Mouse (Mus musculus) thymus, postnatal 0 days (tissue): ENCODE results near the gene Myl6. TPM values are rescaled to one million over a fixed set of nuclear protein-coding genes. Genes with fewer than 3 reads are reported as not detected.

ENCODE experiments used
- DNase-seq: peaks from one replicate; pipeline ENCODE4 v3.0.0-alpha.2; 2015; ENCODE audit warnings: low spot score
- polyA plus RNA-seq: library from polyadenylated mRNA; unstranded; fragments of >200 nt; fragmentation: Nextera tagmentation; extraction: Ambion mirVana; gene quantifications from 2 replicates; pipeline ENCODE4 v1.2.1, GENCODE M21; 2015

Gene Myl6
- 963 and 1,020 TPM in 2 replicates for polyA plus RNA-seq

- peak; percentile 98 for DNase-seq
These were observed at the start of gene Myl6 for GRCm38 (mm10) chr10:128493695-128494666. Gene Myl6 (minus strand): TSS chr10:128494145.

GRCm38 (mm10) chr10:128543100-128543499 is 49.2 kb upstream of the Myl6 start:
- no peak for DNase-seq

- no peak for DNase-seq
These were observed 44.5 kb upstream of the Myl6 start for GRCm38 (mm10) chr10:128538340-128538870.

GRCm38 (mm10) chr10:128536266-128536940 is 42.5 kb upstream of the Myl6 start:
- DNase-seq = peak; percentile 96

GRCm38 (mm10) chr10:128535624-128536265 is 41.8 kb upstream of the Myl6 start:
- no peak for DNase-seq

GRCm38 (mm10) chr10:128535206-128535605 is 41.3 kb upstream of the Myl6 start:
- no peak for DNase-seq

- DNase-seq = no peak
These were observed 32.7 kb upstream of the Myl6 start for GRCm38 (mm10) chr10:128526366-128527356.

GRCm38 (mm10) chr10:128525671-128526308 is 31.8 kb upstream of the Myl6 start, which contains the start of gene Esyt1:
Gene Esyt1 (minus strand): TSS chr10:128525871.
- DNase-seq = peak; percentile 91

- peak; percentile 82 for DNase-seq
These were observed 31.1 kb upstream of the Myl6 start for GRCm38 (mm10) chr10:128524732-128525662.

DNA sequence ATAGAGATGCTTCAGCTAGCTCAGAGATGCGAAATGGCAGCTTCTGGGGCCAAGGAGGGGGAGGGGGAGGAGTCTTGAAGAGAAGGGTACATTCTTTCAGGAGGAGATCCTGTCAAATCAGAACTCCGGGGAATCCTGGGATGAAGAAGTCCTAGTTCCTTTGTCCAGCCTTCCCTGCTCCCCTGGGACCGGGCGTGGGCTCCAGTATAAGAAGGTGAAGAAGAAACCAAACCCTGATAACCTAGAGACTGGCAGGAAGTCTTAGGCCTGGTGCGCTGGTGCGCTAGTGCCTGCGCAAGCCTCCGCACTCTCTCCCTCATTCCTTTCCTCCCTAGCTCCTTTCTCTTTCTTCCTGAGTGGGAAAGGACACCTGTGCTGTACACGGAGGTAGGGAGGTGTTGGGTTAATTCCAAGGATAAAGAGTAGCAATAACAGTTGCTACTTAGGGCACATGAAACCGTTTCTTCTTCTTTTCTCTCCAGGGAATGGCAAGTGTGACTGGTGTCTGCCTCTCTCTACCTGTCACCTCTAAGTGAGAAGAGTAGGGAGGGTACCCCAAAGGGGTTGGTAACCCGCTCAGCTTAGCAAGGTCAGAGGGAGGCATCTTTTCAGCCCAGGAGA is 30.3 kb upstream of the Myl6 start:
- DNase-seq = peak; percentile 28

DNA sequence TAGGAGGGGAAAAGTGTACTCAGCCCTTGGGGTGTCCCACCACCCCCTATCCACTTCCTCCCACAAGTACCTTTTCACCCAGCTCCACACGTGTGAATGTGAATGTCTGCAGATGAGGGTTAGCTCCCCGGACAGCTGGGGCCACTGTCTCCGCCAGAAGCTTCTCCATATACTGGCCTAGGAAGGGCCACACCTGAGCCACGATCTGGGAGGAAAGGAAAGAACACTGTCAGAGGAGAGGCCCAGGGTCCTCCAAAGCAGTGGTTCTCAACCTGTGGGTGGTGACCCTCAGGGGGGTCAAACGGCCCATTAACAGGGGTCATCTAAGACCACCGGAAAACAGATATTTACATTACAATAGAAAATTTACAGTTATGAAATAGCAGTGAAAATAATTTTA is 28.4 kb upstream of the Myl6 start:
- DNase-seq = no peak

- no peak for DNase-seq
These were observed 26.6 kb upstream of the Myl6 start for GRCm38 (mm10) chr10:128520591-128520990.

GRCm38 (mm10) chr10:128518833-128519232 is 24.9 kb upstream of the Myl6 start:
- DNase-seq = no peak

DNA sequence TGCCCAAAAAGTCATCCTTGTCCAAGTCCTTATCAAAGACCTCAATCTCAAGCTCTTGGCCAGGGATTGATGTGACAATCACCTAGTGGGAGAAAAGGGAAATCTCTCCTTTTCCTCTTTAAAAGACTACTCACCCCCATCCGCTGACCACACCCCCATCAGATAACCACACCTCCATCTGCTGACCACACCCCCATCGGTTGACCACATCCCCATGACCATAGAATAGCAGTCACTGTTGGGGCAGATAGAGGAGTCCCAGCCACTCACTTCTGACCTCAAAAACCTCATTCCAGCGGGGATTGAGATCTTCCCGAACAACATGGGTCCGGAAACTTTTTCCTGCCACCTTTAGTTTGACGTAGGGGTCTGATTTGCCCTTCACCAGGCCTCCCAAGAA is 22.7 kb upstream of the Myl6 start:
- no peak for DNase-seq

DNA sequence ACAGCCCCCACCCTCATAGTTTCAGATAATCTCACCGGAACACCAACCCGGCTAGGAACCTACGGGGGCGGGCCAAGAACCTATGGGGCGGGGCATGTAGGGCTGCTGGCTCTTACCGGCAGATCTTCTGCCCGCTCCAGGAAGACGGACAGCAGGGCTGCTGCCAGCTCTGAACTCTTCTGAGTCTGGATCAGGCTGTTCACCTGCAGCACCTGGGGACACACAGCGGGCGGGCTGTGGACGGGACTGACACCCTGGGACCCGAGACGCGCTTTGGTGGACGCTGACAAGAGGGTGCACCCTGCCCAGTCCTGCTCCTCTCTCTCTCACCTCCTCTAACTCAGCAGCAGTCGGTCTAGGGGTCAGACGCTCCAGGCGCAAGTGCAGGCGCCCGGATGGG is 22.1 kb upstream of the Myl6 start:
- DNase-seq = no peak

GRCm38 (mm10) chr10:128515044-128515443 is 21.1 kb upstream of the Myl6 start:
- DNase-seq = no peak

GRCm38 (mm10) chr10:128511761-128512160 is 17.8 kb upstream of the Myl6 start:
- DNase-seq = no peak

DNA sequence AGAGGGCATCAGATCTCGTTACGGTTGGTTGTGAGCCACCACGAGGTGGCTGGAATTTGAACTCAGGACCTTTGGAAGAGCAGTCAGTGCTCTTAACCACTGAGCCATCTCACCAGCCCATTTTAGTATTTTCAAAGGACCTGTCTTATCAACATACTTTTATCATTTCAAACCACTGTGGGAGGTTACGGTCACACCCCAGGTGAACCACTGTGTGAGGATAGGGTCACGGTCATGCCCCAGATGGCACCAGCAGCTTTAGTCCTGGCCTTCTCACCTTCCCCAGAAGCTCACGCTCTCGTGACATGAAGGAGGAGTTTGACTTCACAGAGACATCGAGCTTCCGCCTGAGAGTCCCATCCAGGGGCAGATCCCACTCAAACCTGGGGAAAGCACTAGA is 17.2 kb upstream of the Myl6 start:
- no peak for DNase-seq
